Mouse (Mus musculus) kidney, postnatal 25 days (tissue): ENCODE measurements at regions not wholly inside any gene's neighbourhood (a gene's known extent, or its start where the extent isn't known, plus 50 kb on each side); places are given as distances from the start of the nearest gene placed in this dataset.
A peak's percentile ranks its signal among the peaks of the same experiment; 100 is the strongest.

ENCODE experiments used
- DNase-seq, 2 experiments: peaks; one replicate each; pipeline ENCODE4 v3.0.0; 2021; ENCODE audit warnings: mixed read lengths in 2 of 2

- DNase-seq: no peak
These were observed 136.1 kb upstream of the Hmga2 start for GRCm38 (mm10) chr10:120612351-120612750.

GRCm38 (mm10) chr10:120610076-120610475 is 133.8 kb upstream of the Hmga2 start:
- DNase-seq: no peak

GRCm38 (mm10) chr10:120604506-120604905 is 128.2 kb upstream of the Hmga2 start:
- peak in 1 of 2 experiments; percentile 7 for DNase-seq

GRCm38 (mm10) chr10:120603167-120603566 is 126.9 kb upstream of the Hmga2 start:
- DNase-seq: no peak

GRCm38 (mm10) chr10:120600735-120601134 is 124.5 kb upstream of the Hmga2 start:
- DNase-seq: no peak

GRCm38 (mm10) chr10:120599551-120599950 is 123.3 kb upstream of the Hmga2 start:
- DNase-seq: no peak

GRCm38 (mm10) chr10:120597320-120597887 is 121.1 kb upstream of the Hmga2 start:
- DNase-seq: no peak

GRCm38 (mm10) chr10:120595145-120595544 is 118.9 kb upstream of the Hmga2 start:
- no peak for DNase-seq

GRCm38 (mm10) chr10:120593876-120594275 is 117.6 kb upstream of the Hmga2 start:
- no peak for DNase-seq

GRCm38 (mm10) chr10:120589659-120590058 is 113.4 kb upstream of the Hmga2 start:
- no peak for DNase-seq

- DNase-seq: no peak
These were observed 111.8 kb upstream of the Hmga2 start for GRCm38 (mm10) chr10:120587854-120588633.

- DNase-seq: peak in 1 of 2 experiments; percentile 70
These were observed 110.9 kb upstream of the Hmga2 start for GRCm38 (mm10) chr10:120587179-120587578.

GRCm38 (mm10) chr10:120582497-120582896 is 106.2 kb upstream of the Hmga2 start:
- peak; percentile 66 to 71 for DNase-seq

- DNase-seq: peak; percentile 9 to 38
These were observed 105.3 kb upstream of the Hmga2 start for GRCm38 (mm10) chr10:120581547-120581946.

GRCm38 (mm10) chr10:120576886-120577285 is 100.6 kb upstream of the Hmga2 start:
- DNase-seq: no peak

GRCm38 (mm10) chr10:120576148-120576547 is 99.9 kb upstream of the Hmga2 start:
- DNase-seq: no peak

GRCm38 (mm10) chr10:120571340-120571739 is 95.1 kb upstream of the Hmga2 start:
- DNase-seq: no peak

GRCm38 (mm10) chr10:120565992-120566391 is 89.7 kb upstream of the Hmga2 start:
- no peak for DNase-seq

GRCm38 (mm10) chr10:120564859-120565258 is 88.6 kb upstream of the Hmga2 start:
- no peak for DNase-seq

GRCm38 (mm10) chr10:120563926-120564325 is 87.7 kb upstream of the Hmga2 start:
- DNase-seq: peak in 1 of 2 experiments; percentile 18

- DNase-seq: peak; percentile 39 to 44
These were observed 85.6 kb upstream of the Hmga2 start for GRCm38 (mm10) chr10:120561821-120562220.

GRCm38 (mm10) chr10:120557850-120558447 is 81.7 kb upstream of the Hmga2 start:
- DNase-seq: no peak

GRCm38 (mm10) chr10:120556116-120556515 is 79.8 kb upstream of the Hmga2 start:
- DNase-seq: no peak

- DNase-seq: no peak
These were observed 76.8 kb upstream of the Hmga2 start for GRCm38 (mm10) chr10:120553097-120553453.
